Mouse (Mus musculus): ENCODE measurements at regions not wholly inside any gene's neighbourhood (a gene's known extent, or its start where the extent isn't known, plus 50 kb on each side); places are given as distances from the start of the nearest gene placed in this dataset.
A peak's percentile ranks its signal among the peaks of the same experiment; 100 is the strongest.

GRCm38 (mm10) chr3:117988443-117988842 is 119.7 kb upstream of the Snx7 start:
- ATAC-seq (ENCODE audit: low FRiP score) (no peak), DNase-seq (ENCODE audit: low spot score) (no peak)
- H3K4me1 ChIP-seq (ENCODE audit: insufficient read depth, low read length), result no peaks in the 10 kb centered on the region
- H3K4me2 ChIP-seq (ENCODE audit: low read depth, low read length, poor library complexity, severe bottlenecking), result no peak overlapping the region
- no peaks in the 10 kb centered on the region for H3K36me3 ChIP-seq (ENCODE audit: insufficient read depth, low read length)
- 61% methylated on average over 5 of the region's 5 CpGs for WGBS
- no peak overlapping the region for H3K9ac ChIP-seq (replicated peaks; ENCODE audit: low read length, poor library complexity, severe bottlenecking)
- no peak overlapping the region for H3K4me3 ChIP-seq (ENCODE audit: low read depth, low read length)
- H3K27ac ChIP-seq (ENCODE audit: low read depth, low read length), result no peak overlapping the region
- no peaks in the 10 kb centered on the region for H3K27me3 ChIP-seq (ENCODE audit: insufficient read depth, low read length)
- TF ChIP-seq CTCF (IDR thresholded peaks at IDR 0.05), result no peak
- H3K9me3 ChIP-seq (ENCODE audit: low read length), result no peaks in the 10 kb centered on the region

- Histone ChIP-seq H3K4me3 (ENCODE audit: low read depth, low read length) (no peak overlapping the region), H3K36me3 (ENCODE audit: insufficient read depth, low read length) (no peaks in the 10 kb centered on the region), H3K9ac (replicated peaks; ENCODE audit: low read length, poor library complexity, severe bottlenecking) (no peak overlapping the region), H3K9me3 (ENCODE audit: low read length) (no peaks in the 10 kb centered on the region), H3K4me2 (ENCODE audit: low read depth, low read length, poor library complexity, severe bottlenecking) (no peak overlapping the region), H3K4me1 (ENCODE audit: insufficient read depth, low read length) (no peaks in the 10 kb centered on the region), H3K27ac (ENCODE audit: low read depth, low read length) (no peak overlapping the region), H3K27me3 (ENCODE audit: insufficient read depth, low read length) (no peaks in the 10 kb centered on the region)
- peak; percentile 77 for TF ChIP-seq CTCF (IDR thresholded peaks at IDR 0.05)
- WGBS, result 47% methylated on average over 1 of the region's 1 CpGs
- no peak for ATAC-seq (ENCODE audit: low FRiP score)
- peak; percentile 76 for DNase-seq (ENCODE audit: low spot score)
These were observed 106.9 kb upstream of the Snx7 start for GRCm38 (mm10) chr3:117975638-117976037.

- 65% methylated on average over 5 of the region's 5 CpGs for WGBS
- ATAC-seq (ENCODE audit: low FRiP score) (no peak), DNase-seq (ENCODE audit: low spot score) (no peak)
- Histone ChIP-seq H3K9me3 (ENCODE audit: low read length) (no peaks in the 10 kb centered on the region), H3K4me3 (ENCODE audit: low read depth, low read length) (no peak overlapping the region), H3K4me2 (ENCODE audit: low read depth, low read length, poor library complexity, severe bottlenecking) (no peak overlapping the region), H3K9ac (replicated peaks; ENCODE audit: low read length, poor library complexity, severe bottlenecking) (no peak overlapping the region), H3K27me3 (ENCODE audit: insufficient read depth, low read length) (no peaks in the 10 kb centered on the region), H3K4me1 (ENCODE audit: insufficient read depth, low read length) (no peaks in the 10 kb centered on the region), H3K36me3 (ENCODE audit: insufficient read depth, low read length) (no peaks in the 10 kb centered on the region), H3K27ac (ENCODE audit: low read depth, low read length) (no peak overlapping the region)
- TF ChIP-seq CTCF (IDR thresholded peaks at IDR 0.05), result no peak
These were observed 100.1 kb upstream of the Snx7 start for GRCm38 (mm10) chr3:117968805-117969204.

- TF ChIP-seq CTCF (IDR thresholded peaks at IDR 0.05), result no peak
- no peak overlapping the region for H3K27ac ChIP-seq (ENCODE audit: low read depth, low read length)
- no peaks in the 10 kb centered on the region for H3K9me3 ChIP-seq (ENCODE audit: low read length)
- H3K36me3 ChIP-seq (ENCODE audit: insufficient read depth, low read length), result no peaks in the 10 kb centered on the region
- H3K27me3 ChIP-seq (ENCODE audit: insufficient read depth, low read length), result no peaks in the 10 kb centered on the region
- no peak overlapping the region for H3K4me3 ChIP-seq (ENCODE audit: low read depth, low read length)
- no peak overlapping the region for H3K9ac ChIP-seq (replicated peaks; ENCODE audit: low read length, poor library complexity, severe bottlenecking)
- ATAC-seq (ENCODE audit: low FRiP score), result no peak
- DNase-seq (ENCODE audit: low spot score), result no peak
- no peak overlapping the region for H3K4me2 ChIP-seq (ENCODE audit: low read depth, low read length, poor library complexity, severe bottlenecking)
- H3K4me1 ChIP-seq (ENCODE audit: insufficient read depth, low read length), result no peaks in the 10 kb centered on the region
These were observed 69.7 kb upstream of the Snx7 start for GRCm38 (mm10) chr3:117938426-117938825.

GRCm38 (mm10) chr3:117927527-117927926 is 58.8 kb upstream of the Snx7 start:
- no peak overlapping the region for H3K27ac ChIP-seq (ENCODE audit: low read depth, low read length)
- no peak for DNase-seq (ENCODE audit: low spot score)
- no peak overlapping the region for H3K4me3 ChIP-seq (ENCODE audit: low read depth, low read length)
- no peaks in the 10 kb centered on the region for H3K4me1 ChIP-seq (ENCODE audit: insufficient read depth, low read length)
- 60% methylated on average over 1 of the region's 1 CpGs for WGBS
- H3K9me3 ChIP-seq (ENCODE audit: low read length), result no peaks in the 10 kb centered on the region
- H3K36me3 ChIP-seq (ENCODE audit: insufficient read depth, low read length), result no peaks in the 10 kb centered on the region
- no peak for TF ChIP-seq CTCF (IDR thresholded peaks at IDR 0.05)
- no peaks in the 10 kb centered on the region for H3K27me3 ChIP-seq (ENCODE audit: insufficient read depth, low read length)
- no peak overlapping the region for H3K9ac ChIP-seq (replicated peaks; ENCODE audit: low read length, poor library complexity, severe bottlenecking)
- ATAC-seq (ENCODE audit: low FRiP score), result no peak
- H3K4me2 ChIP-seq (ENCODE audit: low read depth, low read length, poor library complexity, severe bottlenecking), result no peak overlapping the region
